Mouse (Mus musculus) liver, postnatal 0 days (tissue): Measurements from ENCODE around the gene Morc2a. TPM values are rescaled to one million over a fixed set of nuclear protein-coding genes. Genes with fewer than 3 reads are reported as not detected.
"Not testable (repeated sequence)": the region's sequence is repeated elsewhere in the genome, so short reads cannot be mapped to it uniquely, and the experiment has no call there.

Experiments used
- ATAC-seq: fragments of 200-750 bp; cut with Nextera tagmentation; 2 replicates; pipeline ENCODE4 v1.8.0; 2017; ENCODE audit warnings: mild to moderate bottlenecking, moderate library complexity
- DNase-seq: peaks from one replicate; pipeline ENCODE4 v3.0.0-alpha.2; 2016
- H3K27ac ChIP-seq: fragments of 300-500 bp; sonication (generic); 2 replicates; pipeline ENCODE4 v1.5.1; 2014; ENCODE audit warnings: antibody characterized with exemption, moderate library complexity, mild to moderate bottlenecking, low read depth
- H3K27me3 ChIP-seq: fragments of 300-500 bp; sonication (generic); 2 replicates; pipeline ENCODE4 v1.6.1; 2014; ENCODE audit warnings: low read length, control low read depth, mixed read lengths; ENCODE audit not compliant: insufficient read depth
- H3K36me3 ChIP-seq: fragments of 300-500 bp; sonication (generic); replicated peaks from 2 replicates; pipeline ENCODE4 v1.6.1; 2014; ENCODE audit warnings: mild to moderate bottlenecking, control low read depth, low read length, moderate library complexity, mixed read lengths; ENCODE audit not compliant: insufficient read depth
- H3K4me1 ChIP-seq: fragments of 300-500 bp; sonication (generic); 2 replicates; pipeline ENCODE4 v1.6.1; 2014; ENCODE audit warnings: antibody characterized with exemption, mild to moderate bottlenecking, control low read depth; ENCODE audit not compliant: insufficient read depth
- H3K4me2 ChIP-seq: fragments of 300-500 bp; sonication (generic); 2 replicates; pipeline ENCODE4 v1.6.1; 2014; ENCODE audit warnings: low read depth, mild to moderate bottlenecking, low read length, moderate library complexity, mixed read lengths
- H3K4me3 ChIP-seq: fragments of 300-500 bp; sonication (generic); 2 replicates; pipeline ENCODE4 v1.5.1; 2014; ENCODE audit warnings: low read depth, low read length
- H3K9ac ChIP-seq: fragments of 300-500 bp; sonication (generic); replicated peaks from 2 replicates; pipeline ENCODE4 v1.6.1; 2014; ENCODE audit warnings: mild to moderate bottlenecking, moderate library complexity
- H3K9me3 ChIP-seq: fragments of 300-500 bp; sonication (generic); 2 replicates; pipeline ENCODE4 v1.6.1; 2016; ENCODE audit warnings: mild to moderate bottlenecking, control low read depth, low read length, mixed read lengths
- CTCF ChIP-seq: sonication (generic); IDR thresholded peaks from 2 replicates; pipeline ENCODE4 v1.5.1; 2016; ENCODE audit warnings: antibody characterized with exemption, low read depth
- EP300 ChIP-seq: IDR thresholded peaks from 2 replicates; pipeline ENCODE4 v1.6.1; 2016; ENCODE audit warnings: antibody characterized with exemption, low read depth, mild to moderate bottlenecking
- WGBS: fragments of 180-500 bp; shearing (Covaris S2); extraction: QIAGEN DNeasy Blood & Tissue Kit; methylation state at CpG from one replicate; pipeline ENCODE4 v1.1.7; 2014; ENCODE audit not compliant: insufficient replicate concordance; 5-methylcytosine and 5-hydroxymethylcytosine counted together
- polyA plus RNA-seq: library from polyadenylated mRNA; unstranded; fragments of >200 nt; fragmentation: Nextera tagmentation; extraction: Ambion mirVana; gene quantifications from 2 replicates; pipeline ENCODE4 v1.2.1, GENCODE M21; 2015

Gene Morc2a
- 3.0 and 3.7 TPM in 2 replicates for polyA plus RNA-seq

GRCm38 (mm10) chr11:3648964-3649841 lies at the start of gene Morc2a:
TSS of gene Morc2a (plus strand) at chr11:3649191.
- peak; percentile 98 for DNase-seq
- H3K4me3 ChIP-seq, result peak within 1 kb of the TSS; percentile 75
- no peaks in the 10 kb centered on the region for H3K27me3 ChIP-seq
- H3K9ac ChIP-seq, result peak within 1 kb of the TSS; percentile 89
- H3K4me2 ChIP-seq, result peak within 1 kb of the TSS; percentile 90
- WGBS, result 2% methylated on average over 80 of the region's 81 CpGs
- ATAC-seq, result peak; percentile 94
- H3K4me1 ChIP-seq, result peaks cover 19% of the 10 kb centered on the region
- peak within 1 kb of the TSS; percentile 88 for H3K27ac ChIP-seq
- peaks cover 18% of the 10 kb centered on the region for H3K36me3 ChIP-seq
- no peaks in the 10 kb centered on the region; the same call in 1 of the 2 replicates for H3K9me3 ChIP-seq
- no peak; the same call in 1 of the 2 replicates for TF ChIP-seq EP300
- TF ChIP-seq CTCF, result peak; percentile 57

GRCm38 (mm10) chr11:3601966-3602365 lies 47.0 kb upstream of the Morc2a start:
- WGBS, result 28% methylated on average over 1 of the region's 1 CpGs
- H3K4me1 ChIP-seq, H3K9me3 ChIP-seq, H3K9ac ChIP-seq, H3K36me3 ChIP-seq, H3K4me3 ChIP-seq, DNase-seq, H3K27ac ChIP-seq, ATAC-seq, H3K27me3 ChIP-seq, H3K4me2 ChIP-seq: not testable (repeated sequence)
- TF ChIP-seq CTCF, result peak; percentile 51

GRCm38 (mm10) chr11:3602687-3603086 lies 46.3 kb upstream of the Morc2a start:
- TF ChIP-seq CTCF, result peak; percentile 71
- 63% methylated on average over 2 of the region's 2 CpGs for WGBS
- H3K9me3 ChIP-seq, H3K36me3 ChIP-seq, H3K9ac ChIP-seq, H3K4me3 ChIP-seq, ATAC-seq, H3K4me1 ChIP-seq, H3K27ac ChIP-seq, H3K4me2 ChIP-seq, H3K27me3 ChIP-seq: not testable (repeated sequence)
- DNase-seq, result peak; percentile 28

- 76% methylated on average over 5 of the region's 5 CpGs for WGBS
- no peaks in the 10 kb centered on the region for H3K9me3 ChIP-seq
- no peaks in the 10 kb centered on the region for H3K36me3 ChIP-seq
- TF ChIP-seq EP300 (no peak), CTCF (no peak)
- H3K4me3 ChIP-seq, result no peak overlapping the region
- no peak overlapping the region for H3K9ac ChIP-seq
- H3K4me2 ChIP-seq, result no peak overlapping the region
- ATAC-seq (no peak), DNase-seq (no peak)
- H3K4me1 ChIP-seq, result no peaks in the 10 kb centered on the region
- no peaks in the 10 kb centered on the region for H3K27me3 ChIP-seq
- no peak overlapping the region for H3K27ac ChIP-seq
Measured at GRCm38 (mm10) chr11:3606456-3606855, 42.5 kb upstream of the Morc2a start.

GRCm38 (mm10) chr11:3615576-3615975 lies 33.4 kb upstream of the Morc2a start:
- Histone ChIP-seq H3K9ac (no peak overlapping the region), H3K27me3 (no peaks in the 10 kb centered on the region), H3K36me3 (no peaks in the 10 kb centered on the region), H3K4me2 (no peak overlapping the region), H3K9me3 (peaks cover 2% of the 10 kb centered on the region; the same call in 1 of the 2 replicates), H3K27ac (no peak overlapping the region), H3K4me3 (no peak overlapping the region), H3K4me1 (no peaks in the 10 kb centered on the region)
- DNase-seq (no peak), ATAC-seq (no peak)
- 86% methylated on average over 4 of the region's 4 CpGs for WGBS
- no peak for TF ChIP-seq CTCF
- no peak for TF ChIP-seq EP300

GRCm38 (mm10) chr11:3622826-3623225 lies 26.2 kb upstream of the Morc2a start:
- ATAC-seq, result no peak
- Histone ChIP-seq H3K27me3 (no peaks in the 10 kb centered on the region), H3K4me1 (no peaks in the 10 kb centered on the region), H3K9ac (no peak overlapping the region), H3K36me3 (no peaks in the 10 kb centered on the region), H3K4me3 (no peak overlapping the region), H3K27ac (no peak overlapping the region), H3K9me3 (no peaks in the 10 kb centered on the region), H3K4me2 (no peak overlapping the region)
- no peak for TF ChIP-seq EP300
- no peak for TF ChIP-seq CTCF
- WGBS, result 67% methylated on average over 5 of the region's 5 CpGs
- no peak for DNase-seq
